Mouse (Mus musculus) frontal cortex, postnatal 36 days (tissue): ENCODE measurements around the gene Tmem143.
A peak's percentile ranks its signal among the peaks of the same experiment; 100 is the strongest.
"Not testable (repeated sequence)": the region's sequence is repeated elsewhere in the genome, so short reads cannot be mapped to it uniquely, and the experiment has no call there.

ENCODE experiments used
- DNase-seq, 2 experiments: peaks; one replicate each; pipeline ENCODE4 v3.0.0; 2022; ENCODE audit warnings: low spot score in 2 of 2

The Tmem143 gene

GRCm38 (mm10) chr7:45922928-45923761 is 26.4 kb downstream of the Tmem143 start:
- peak; percentile 92 to 96 for DNase-seq

GRCm38 (mm10) chr7:45923762-45924428 is 27.2 kb downstream of the Tmem143 start, which contains the start of gene Ccdc114:
Ccdc114 (plus strand) TSS chr7:45924072.
- DNase-seq: no peak

GRCm38 (mm10) chr7:45924429-45924816 is 27.7 kb downstream of the Tmem143 start:
- DNase-seq: no peak

GRCm38 (mm10) chr7:45928626-45929295 is 32.0 kb downstream of the Tmem143 start:
- no peak for DNase-seq

- DNase-seq: no peak
Measured at GRCm38 (mm10) chr7:45929688-45930087, 32.9 kb downstream of the Tmem143 start.

- DNase-seq: not testable (repeated sequence)
Measured at GRCm38 (mm10) chr7:45933766-45934165, 37.0 kb downstream of the Tmem143 start.

- peak; percentile 40 to 50 for DNase-seq
Measured at GRCm38 (mm10) chr7:45935114-45935513, 38.4 kb downstream of the Tmem143 start.

GRCm38 (mm10) chr7:45939836-45940235 is 43.1 kb downstream of the Tmem143 start:
- DNase-seq: no peak

GRCm38 (mm10) chr7:45941986-45942385 is 45.2 kb downstream of the Tmem143 start:
- no peak for DNase-seq

- not testable (repeated sequence) for DNase-seq
Measured at GRCm38 (mm10) chr7:45943280-45943679, 46.5 kb downstream of the Tmem143 start.

- peak in 1 of 2 experiments; percentile 28 for DNase-seq
Measured at GRCm38 (mm10) chr7:45949061-45949460, 52.3 kb downstream of the Tmem143 start.

GRCm38 (mm10) chr7:45956611-45957010 is 59.9 kb downstream of the Tmem143 start:
- no peak for DNase-seq
